Mouse (Mus musculus) frontal cortex, adult (tissue): Measurements from ENCODE around the gene Olfr1034.
"Not testable (repeated sequence)": the region's sequence is repeated elsewhere in the genome, so short reads cannot be mapped to it uniquely, and the experiment has no call there.

ENCODE experiments used
- ATAC-seq: cut with Nextera tagmentation; 2 replicates; pipeline ENCODE4 v1.9.2; 2017; ENCODE audit warnings: mild to moderate bottlenecking, moderate library complexity, mixed read lengths; ENCODE audit not compliant: low TSS enrichment

The Olfr1034 gene

GRCm38 (mm10) chr2:86045561-86045960, at the start of gene Olfr1034:
TSS of gene Olfr1034 (plus strand) at chr2:86045861.
- ATAC-seq, result no peak

GRCm38 (mm10) chr2:86005240-86005639, 40.4 kb upstream of the Olfr1034 start, which contains the start of gene Olfr1032:
TSS of gene Olfr1032 (plus strand) at chr2:86005540.
- ATAC-seq, result no peak

- ATAC-seq, result not testable (repeated sequence)
Measured at GRCm38 (mm10) chr2:86020406-86020805, 25.3 kb upstream of the Olfr1034 start, which contains the start of gene Olfr1033. TSS of gene Olfr1033 (plus strand) at chr2:86020633.

GRCm38 (mm10) chr2:86021518-86021917, 24.1 kb upstream of the Olfr1034 start:
- not testable (repeated sequence) for ATAC-seq

- ATAC-seq, result not testable (repeated sequence)
Measured at GRCm38 (mm10) chr2:86050777-86051176, 5.1 kb downstream of the Olfr1034 start.

DNA sequence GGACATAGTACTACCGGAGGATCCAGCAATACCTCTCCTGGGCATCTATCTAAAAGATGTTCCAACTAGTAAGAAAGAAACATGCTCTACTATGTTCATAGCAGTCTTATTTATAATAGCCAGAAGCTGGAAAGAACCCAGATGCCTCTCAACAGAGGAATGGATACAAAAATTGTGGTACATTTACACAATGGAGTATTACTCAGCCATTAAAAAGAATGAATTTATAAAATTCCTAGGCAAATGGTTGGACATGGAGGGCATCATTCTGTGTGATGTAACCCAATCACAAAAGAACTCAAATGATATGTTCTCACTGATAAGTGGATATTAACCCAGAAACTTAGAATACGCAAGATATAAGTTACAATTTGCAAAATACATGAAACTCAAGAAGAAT, 18.1 kb downstream of the Olfr1034 start:
- not testable (repeated sequence) for ATAC-seq

- no peak for ATAC-seq
Measured at GRCm38 (mm10) chr2:86070189-86070588, 24.5 kb downstream of the Olfr1034 start.

DNA sequence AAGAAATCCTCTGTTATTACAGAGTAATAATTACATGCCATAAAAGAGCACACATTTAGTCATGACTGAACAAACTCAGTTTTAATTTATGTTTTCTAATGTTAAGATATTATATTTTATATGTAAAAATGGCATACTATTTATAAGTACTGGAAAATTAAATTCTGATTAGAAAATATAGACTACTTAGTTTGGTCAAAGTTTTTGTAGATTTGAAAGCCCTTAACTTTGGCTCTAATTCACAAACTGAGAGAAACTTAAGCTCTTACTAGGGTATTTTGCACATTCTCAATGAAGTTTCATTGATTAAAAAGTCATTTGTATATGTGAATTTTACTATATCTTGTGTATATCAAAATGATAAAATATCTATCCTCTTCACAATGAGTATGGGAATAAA, 28.0 kb downstream of the Olfr1034 start, which contains the start of gene Olfr1036:
TSS of gene Olfr1036 (plus strand) at position 301 of the 400 bp plus-strand sequence.
- ATAC-seq, result not testable (repeated sequence)

DNA sequence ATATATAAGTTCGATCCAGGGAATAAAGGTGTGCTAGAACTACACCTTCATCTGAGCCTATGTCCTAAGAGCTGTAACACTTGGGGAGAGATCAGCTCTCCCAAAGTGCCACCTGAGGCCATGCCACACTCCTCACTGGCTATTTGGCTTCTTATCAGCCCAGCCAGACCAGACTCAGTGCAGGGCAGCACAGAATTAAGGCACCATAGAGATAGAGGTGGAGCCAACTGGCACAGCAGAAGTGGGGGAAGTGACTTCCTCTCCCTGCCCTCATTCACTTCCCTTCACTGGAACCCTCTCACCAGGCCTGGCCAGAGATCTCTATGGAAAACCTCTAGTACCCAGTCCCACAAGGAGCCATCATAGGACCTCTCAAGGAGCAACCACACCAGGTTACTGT, 34.8 kb downstream of the Olfr1034 start:
- ATAC-seq, result not testable (repeated sequence)

DNA sequence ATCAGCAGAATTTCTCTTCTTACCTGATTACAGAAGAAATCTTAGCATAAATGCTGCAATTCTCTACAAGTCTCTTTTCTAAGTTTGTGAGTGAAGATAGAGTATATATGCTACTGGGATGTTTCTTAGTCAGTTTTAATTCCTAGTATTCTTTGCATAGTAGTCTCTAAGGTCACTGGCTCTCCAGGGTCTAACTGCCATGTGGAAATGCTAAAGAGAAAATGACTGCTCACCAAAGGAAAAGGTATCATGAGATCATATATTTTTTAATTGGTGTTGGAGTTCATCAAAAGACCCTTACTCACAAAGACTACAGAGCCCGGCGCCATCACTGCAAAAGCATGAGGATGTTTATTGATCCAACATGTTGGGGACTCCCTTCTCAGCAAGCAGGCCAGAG, 41.6 kb downstream of the Olfr1034 start, which contains the start of gene Olfr1037:
TSS of gene Olfr1037 (minus strand) at position 101 of the 400 bp plus-strand sequence.
- ATAC-seq, result no peak
